ENCODE assay signal across 25 mouse cellular contexts in the genomic region with DNA sequence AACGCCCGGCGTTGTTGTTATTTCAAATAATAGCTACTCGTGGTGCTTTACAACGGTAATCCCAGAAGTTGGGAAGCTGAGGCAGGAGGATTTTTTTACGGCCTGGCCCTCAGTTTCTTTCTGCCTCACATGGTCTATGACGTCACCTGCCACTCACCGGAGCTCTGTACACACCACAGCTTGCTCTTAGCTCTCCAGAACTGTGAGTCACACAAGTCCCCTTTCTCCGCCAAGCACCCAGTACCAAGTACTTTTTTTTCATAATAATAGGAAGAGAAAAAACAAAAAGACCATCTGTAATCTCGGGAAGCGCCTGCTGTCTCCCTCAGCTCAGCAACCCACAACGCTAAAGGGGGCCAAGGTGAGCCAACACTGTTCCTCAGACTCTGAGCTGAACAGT. TPM values are rescaled to one million over a fixed set of nuclear protein-coding genes. Genes with fewer than 3 reads are reported as not detected.
"Had no signal": no experiment of that assay in that cellular context is flagged by ENCODE, and none has a peak within 500 bp of the region (broad histone marks: within the 10 kb centered on the region; RNA-seq: fewer than 3 reads in every experiment).

No protein-coding gene starts in this region.

- H3K4me3 ChIP-seq: limb, embryonic 13.5 days; midbrain, embryonic 12.5 days; midbrain, embryonic 15.5 days; neural tube, embryonic 12.5 days; neural tube, embryonic 15.5 days had no signal

- H3K27ac ChIP-seq: limb, embryonic 13.5 days; liver, embryonic 14.5 days; macrophage; midbrain, embryonic 12.5 days; midbrain, embryonic 15.5 days; neural tube, embryonic 12.5 days; neural tube, embryonic 15.5 days; stomach, postnatal 0 days had no signal

- H3K36me3 ChIP-seq: limb, embryonic 13.5 days; midbrain, embryonic 12.5 days; midbrain, embryonic 15.5 days; neural tube, embryonic 12.5 days; neural tube, embryonic 15.5 days had no signal

- DNase-seq: kidney, adult 18-20 months; kidney, adult 9 months; kidney, postnatal 14 days; kidney, postnatal 4 days; left cerebral cortex, postnatal 4 days; liver, postnatal 0 days; lung, embryonic 14.5 days; right cerebral cortex, adult 18-20 months; right cerebral cortex, postnatal 14 days; right cerebral cortex, postnatal 4 days; thymus, adult 2 months; thymus, postnatal 14 days; thymus, postnatal 4 days had no signal

- H3K27me3 ChIP-seq: neural tube, embryonic 12.5 days; neural tube, embryonic 15.5 days had no signal

- H3K4me2 ChIP-seq: limb, embryonic 13.5 days; lung, embryonic 14.5 days; midbrain, embryonic 12.5 days; midbrain, embryonic 15.5 days; neural tube, embryonic 12.5 days; neural tube, embryonic 15.5 days had no signal

- H3K9me3 ChIP-seq: limb, embryonic 13.5 days; midbrain, embryonic 12.5 days; midbrain, embryonic 15.5 days; neural tube, embryonic 12.5 days; neural tube, embryonic 15.5 days had no signal

- ATAC-seq: intestine, embryonic 16.5 days; liver, postnatal 0 days; lung, postnatal 0 days; midbrain, embryonic 15.5 days had no signal

- H3K9ac ChIP-seq: limb, embryonic 13.5 days; liver, embryonic 14.5 days; liver, postnatal 0 days; lung, embryonic 14.5 days; midbrain, embryonic 12.5 days; midbrain, embryonic 15.5 days; neural tube, embryonic 12.5 days; neural tube, embryonic 15.5 days had no signal

RNA-seq across cellular contexts. Expression of gene Fbxo2, which starts 21.1 kb away (rescaled TPM):
- total RNA-seq: megakaryocyte, adult 5-6 weeks had no signal
- polyA plus RNA-seq: liver, postnatal 0 days; macrophage had no signal

RNA-seq across cellular contexts. Expression of gene Draxin, which starts 51.0 kb away (rescaled TPM):
- total RNA-seq: liver, adult 2 months; megakaryocyte, adult 5-6 weeks had no signal
- polyA plus RNA-seq: liver, adult 2 months; lung, embryonic 14.5 days; macrophage; stomach, postnatal 0 days had no signal
